Mouse (Mus musculus) c-Kit-negative CD71-positive TER-119-positive erythroid progenitor cells, embryonic 14.5 days (primary cell): ENCODE measurements around the gene Cdr2l.

ENCODE experiments used
- DNase-seq: peaks from one replicate; pipeline ENCODE4 v3.0.0-alpha.2; 2013; ENCODE audit warnings: low read depth, low spot score

Cdr2l gene

DNA sequence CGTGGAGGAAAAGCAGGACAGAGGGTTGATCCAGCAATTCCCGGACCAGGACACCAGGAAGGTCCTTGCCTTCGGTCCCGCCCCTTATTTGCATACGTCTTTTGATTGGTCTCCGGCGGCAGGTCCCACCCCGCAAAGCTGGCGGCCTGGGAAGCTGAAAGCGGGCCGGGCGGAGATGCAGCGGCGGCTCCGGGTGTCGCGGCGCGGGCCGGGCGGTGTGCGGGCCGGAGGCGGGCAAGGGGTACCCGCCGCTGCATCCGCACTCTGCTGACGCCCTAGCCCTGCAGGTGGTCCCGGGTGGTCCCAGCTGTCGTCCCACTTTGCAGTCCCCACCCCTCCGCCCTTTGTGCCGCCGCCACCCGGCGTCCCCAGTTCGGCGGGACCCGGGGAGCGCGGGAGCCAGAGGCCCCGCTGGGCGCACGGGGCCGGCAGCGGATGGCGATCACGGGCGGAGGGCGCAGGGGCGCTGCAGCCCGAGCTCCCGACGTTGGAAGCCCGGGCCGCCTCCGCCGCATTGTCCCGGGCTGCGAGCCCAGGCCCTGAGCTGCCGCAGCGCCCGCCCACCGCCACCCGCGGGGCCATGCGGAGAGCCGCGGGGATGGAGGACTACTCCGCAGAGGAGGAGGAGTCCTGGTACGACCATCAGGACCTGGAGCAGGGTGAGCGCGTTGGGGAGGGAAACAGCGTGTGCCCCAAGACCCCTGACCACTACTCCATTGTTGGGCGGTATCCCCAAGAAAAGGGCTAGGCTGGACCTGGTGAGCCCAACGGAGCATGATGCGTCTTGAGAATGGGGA, at the start of gene Cdr2l:
Gene Cdr2l, plus strand, starts transcription at position 174 of the 797 bp plus-strand sequence.
- DNase-seq, result no peak

DNA sequence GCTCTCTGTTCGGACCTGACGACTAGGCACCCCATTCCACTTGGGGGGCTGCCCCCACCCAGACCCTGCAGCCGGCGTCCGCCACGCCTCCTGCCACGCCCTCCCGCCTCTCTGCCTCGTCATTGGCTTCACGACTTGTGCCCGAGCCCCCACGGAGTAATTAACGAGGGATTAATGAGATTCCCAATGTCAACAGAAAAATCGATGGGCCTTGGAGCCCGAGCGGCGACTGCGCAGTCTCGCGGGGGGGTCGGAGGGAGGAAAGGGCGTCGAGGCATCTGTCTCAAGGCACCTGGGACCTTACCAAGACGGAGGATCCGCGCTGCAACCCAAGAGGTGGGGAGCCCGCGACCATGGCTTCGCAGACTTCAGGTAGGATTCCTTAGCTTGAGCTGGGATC, 47.2 kb upstream of the Cdr2l start, which contains the start of gene Otop3:
Gene Otop3, plus strand, starts transcription at position 201 of the 400 bp plus-strand sequence.
- DNase-seq, result no peak

DNA sequence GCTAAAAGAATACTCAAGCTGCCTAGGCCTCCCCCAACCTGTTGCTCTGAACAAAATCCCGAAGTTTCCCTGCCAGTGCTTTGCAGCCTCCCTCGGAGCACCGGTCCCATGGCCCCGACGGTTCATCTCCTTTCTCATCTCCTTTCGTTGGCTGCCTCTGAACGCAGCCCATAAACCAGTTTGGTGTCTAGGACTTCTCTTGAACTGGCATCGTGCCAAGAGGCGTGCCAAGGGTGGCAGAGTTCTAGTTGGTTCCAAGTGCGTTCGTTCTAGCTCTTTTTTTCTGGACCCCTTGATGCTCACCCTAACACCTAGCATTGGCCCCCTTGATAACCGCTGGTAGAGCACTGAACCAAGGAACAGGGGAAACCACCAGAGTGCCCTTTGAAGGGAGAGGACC, 46.5 kb upstream of the Cdr2l start:
- no peak for DNase-seq

DNA sequence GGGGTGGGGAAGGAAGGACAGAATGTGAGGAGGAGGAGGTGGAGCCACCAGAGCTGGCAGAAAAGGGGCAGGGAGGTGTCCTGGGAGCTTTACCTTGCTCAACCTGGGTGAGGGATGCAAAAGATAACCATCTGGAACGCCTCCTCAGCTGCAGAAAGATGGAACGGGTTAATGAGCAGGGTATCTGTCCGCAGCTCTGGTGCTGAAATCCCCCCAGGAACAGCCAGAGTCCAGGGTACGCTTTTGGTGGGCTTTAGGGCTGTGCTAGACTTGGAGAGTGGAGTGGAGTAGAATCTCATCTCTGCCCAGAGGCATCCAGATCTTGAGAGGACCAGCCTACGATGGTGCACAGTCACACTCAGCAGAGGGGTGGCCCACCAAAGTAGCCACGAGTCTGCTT, 45.6 kb upstream of the Cdr2l start:
- no peak for DNase-seq

DNA sequence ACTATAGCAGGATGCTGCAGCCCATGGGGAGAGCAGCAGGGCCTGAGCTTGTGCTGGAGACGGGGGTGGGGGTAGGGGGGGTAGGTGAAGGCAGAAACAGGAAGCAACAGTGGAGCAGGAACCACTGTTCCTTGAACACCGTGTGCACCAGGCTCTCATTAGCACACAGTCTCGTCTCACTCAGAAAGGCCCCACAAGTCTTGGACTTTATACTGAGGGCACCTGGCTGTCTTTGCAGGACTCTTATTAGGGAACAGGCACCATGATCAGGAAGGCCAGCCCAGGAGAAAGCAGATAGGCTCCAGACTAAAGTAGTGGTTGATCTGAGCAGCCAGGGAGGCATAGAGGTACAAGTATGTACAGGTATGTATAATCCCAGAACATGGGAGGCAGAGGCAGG, 44.4 kb upstream of the Cdr2l start:
- no peak for DNase-seq

DNA sequence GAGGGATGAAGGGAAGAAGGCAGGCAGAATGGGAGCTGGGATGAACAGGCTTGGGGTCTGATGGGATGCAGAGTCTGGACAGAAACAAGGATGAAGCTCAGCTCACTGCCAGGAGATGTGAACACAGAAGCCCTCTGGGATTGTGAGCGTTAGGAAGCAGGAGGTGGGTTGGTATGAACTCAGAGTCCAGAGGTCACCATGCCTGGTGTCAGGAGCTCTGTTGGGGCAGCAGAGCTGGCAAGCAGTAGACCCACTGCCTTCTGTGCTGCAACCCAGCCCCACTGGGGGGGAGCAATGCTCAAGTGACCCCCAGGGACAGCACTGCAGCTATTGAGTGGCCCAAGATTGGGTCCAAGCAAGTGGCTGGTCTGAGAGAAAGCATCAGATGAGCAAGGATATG, 43.9 kb upstream of the Cdr2l start:
- no peak for DNase-seq

DNA sequence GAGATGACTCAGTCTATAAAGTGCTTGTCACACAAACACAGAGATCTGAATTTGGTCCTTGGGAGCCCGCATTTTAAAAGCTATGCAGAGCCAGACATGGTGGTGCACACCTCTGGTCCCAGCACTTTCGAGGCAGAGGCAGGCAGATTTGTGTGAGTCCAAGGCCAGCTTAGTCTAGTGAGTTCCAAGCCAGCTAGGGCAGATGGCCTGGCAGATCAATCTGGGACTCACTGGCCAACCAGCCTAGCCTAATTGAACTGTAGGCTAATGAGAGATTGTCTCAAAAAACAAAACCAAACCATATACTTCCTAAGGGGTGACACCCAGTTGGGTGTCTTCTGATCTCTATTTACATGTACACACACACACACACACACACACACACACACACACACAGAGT, 40.5 kb upstream of the Cdr2l start:
- DNase-seq, result no peak

DNA sequence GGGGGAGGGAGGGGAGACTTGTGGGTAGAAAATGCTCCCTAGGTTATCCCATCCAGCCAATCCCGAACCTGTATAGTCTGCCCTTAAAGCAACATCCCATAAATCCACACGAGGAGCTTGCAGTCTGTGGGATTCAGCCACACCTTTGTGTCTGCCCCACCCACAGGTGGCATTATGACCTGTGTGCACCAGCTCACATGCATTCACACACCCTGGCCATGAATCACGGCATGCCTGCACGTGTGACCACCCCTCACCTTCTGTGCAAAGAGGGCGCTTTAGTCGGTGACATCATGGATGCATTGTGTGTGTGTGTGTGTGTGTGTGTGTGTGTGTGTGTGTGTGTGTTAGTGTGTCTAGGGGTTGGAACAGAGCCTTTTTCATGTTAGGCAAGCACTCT, 39.9 kb upstream of the Cdr2l start:
- no peak for DNase-seq

DNA sequence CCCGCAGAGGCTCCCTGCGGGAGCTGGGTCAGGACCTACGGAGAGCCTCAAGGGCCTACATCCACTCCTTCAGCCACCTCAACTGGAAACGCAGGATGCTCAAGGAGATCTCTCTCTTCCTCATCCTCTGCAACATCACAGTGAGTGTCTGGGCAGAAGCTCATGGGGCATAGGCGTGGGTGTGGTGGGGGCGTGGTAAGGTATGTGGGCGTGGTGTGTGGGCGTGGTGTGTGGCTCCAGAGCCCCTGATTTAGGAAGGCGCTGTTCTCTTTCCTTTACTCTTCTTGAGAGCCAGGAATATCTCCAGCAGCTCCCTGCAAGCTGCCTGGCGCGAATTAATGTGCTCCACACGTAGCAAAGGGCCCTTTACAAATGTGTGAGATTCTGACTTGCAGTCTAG, 36.7 kb upstream of the Cdr2l start:
- DNase-seq, result no peak

DNA sequence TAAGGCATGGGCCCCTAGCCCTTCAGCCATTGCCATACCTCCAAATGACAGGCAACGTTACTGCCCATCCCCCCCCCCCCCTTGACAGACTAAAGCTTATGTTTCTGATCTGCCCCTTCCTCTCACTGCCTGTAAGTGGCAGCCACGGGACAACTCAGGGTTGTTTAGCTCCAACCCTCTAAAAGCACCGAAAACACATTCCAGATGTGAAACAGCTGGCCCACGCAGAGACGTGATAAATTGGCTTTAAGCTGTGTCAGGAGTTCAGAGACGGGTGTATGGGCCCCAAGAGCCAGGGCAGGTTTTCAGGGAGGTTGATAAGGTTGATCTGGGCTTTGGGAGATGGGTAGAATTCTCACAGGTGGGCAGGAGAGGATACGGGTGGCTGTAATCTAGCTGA, 36.2 kb upstream of the Cdr2l start:
- DNase-seq, result no peak

DNA sequence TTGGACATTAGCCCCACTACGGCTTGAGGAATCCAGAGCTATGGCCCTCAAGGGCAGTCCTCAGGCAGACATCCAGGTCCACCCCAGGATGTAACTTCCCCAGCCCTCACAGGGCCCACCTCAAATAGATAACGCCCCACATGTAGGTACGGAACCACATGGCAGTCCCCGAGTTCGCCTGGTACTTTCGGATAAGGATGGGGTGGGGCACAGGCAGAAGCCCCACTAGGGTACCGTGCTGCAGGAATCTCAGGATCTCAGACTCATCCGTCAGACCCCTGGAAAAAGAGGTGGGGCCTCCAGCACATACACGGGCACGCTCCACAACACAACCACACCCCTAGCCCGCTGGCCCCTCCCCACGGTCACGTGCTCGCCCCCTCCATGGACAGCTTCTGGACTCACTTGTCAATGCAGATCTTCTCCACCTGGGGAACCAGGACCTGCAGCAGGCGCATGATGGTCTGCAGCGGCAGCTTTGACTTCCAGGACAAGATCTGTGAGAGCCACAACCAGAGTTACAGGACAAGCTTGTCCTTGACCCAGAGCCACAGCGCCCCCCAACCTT, 33.0 kb upstream of the Cdr2l start:
- DNase-seq, result no peak

DNA sequence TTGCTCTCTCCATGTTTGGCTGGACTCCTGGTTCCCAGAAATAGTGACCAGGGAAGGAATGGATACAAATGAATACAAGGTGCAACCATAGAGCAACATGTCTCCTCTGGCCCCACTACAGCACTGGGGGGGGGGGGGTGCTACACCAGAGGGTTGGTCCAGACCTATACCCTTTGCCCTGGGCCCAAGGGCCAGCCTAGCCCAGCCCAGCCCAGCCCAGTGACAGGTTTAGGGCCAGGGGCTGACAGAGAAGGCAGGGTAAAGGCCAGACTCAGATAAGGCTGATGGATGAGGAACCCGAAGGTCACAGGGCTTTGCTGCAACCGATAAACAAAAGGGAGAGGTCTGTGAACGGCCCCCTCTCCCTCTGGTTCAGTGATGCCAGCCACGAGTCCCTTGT, 31.7 kb upstream of the Cdr2l start:
- DNase-seq, result no peak

DNA sequence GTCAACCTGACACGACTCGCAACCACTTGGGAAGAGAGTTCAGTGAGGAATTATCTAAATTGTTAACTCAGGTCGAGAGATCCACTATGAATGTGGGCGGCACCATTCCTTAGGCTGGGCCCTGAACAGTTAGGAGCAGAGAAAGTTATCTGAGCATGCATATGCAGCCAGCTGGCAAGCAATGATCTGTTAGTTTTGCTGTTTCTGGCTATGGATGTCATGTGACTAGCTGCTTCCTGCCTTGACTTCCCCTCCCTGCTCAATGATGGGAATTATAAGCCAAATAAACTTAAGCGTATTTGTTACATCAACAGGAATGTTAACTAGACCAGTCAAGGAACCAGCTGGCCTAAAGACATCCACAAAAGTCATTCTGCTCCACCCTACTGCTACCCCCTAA, 28.3 kb upstream of the Cdr2l start:
- no peak for DNase-seq

DNA sequence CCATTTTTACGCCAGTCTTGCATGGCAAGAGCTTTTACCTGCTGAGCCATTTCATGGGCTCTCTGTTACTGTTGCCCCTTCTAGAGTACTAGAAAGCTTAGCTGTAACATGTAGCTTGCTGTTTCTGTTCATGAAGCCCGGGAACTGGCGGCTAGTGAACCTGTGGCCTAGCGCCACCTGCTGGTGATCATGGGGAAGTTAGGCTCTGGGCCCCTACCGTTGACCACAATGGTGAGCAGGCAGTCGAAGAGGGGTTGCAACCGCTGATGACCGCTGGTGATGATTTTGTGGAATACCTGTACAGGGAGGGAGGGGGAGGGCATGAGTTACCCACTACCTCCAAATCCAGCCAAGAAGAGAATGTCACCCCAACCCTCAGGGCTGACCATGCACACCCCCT, 27.5 kb upstream of the Cdr2l start:
- peak; percentile 56 for DNase-seq

DNA sequence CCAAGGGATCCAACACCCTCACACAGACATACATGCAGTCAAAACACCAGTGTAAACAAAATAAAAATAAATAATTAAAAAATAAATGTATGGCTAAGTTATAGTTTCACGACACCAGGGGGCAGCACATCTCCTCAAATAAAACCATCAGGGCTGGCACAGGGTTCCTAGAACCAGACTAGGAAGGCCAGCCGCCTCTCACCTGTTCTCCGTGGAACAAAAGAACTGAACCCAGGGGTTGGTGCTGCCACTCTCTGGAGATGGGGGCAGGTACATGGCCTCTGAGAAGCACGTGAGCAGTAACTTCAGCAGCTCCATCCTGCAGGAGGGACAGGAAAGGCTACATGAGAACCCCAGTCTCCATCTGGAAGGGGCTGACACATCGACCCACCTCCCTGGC, 23.2 kb upstream of the Cdr2l start:
- DNase-seq, result peak; percentile 36

DNA sequence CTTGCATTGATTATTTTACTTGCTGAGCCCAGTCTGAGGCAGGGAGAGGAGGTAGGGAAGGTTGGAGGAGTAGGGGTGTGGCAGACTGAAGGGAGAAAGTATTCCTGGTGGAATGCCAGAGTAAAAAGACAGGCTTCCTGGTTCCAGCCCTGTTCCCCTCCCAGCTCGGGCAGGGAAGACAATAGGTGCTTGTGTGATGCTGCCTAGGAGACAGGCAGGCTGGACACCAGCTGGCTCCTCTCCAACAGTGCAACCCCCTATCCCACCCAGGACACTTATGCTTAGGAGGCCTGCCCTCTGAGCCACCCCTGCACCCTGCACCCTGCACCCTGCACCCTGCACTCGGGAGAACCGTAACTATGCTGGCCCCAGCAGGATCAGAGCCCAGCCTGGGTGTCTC, 22.4 kb upstream of the Cdr2l start:
- DNase-seq, result no peak

DNA sequence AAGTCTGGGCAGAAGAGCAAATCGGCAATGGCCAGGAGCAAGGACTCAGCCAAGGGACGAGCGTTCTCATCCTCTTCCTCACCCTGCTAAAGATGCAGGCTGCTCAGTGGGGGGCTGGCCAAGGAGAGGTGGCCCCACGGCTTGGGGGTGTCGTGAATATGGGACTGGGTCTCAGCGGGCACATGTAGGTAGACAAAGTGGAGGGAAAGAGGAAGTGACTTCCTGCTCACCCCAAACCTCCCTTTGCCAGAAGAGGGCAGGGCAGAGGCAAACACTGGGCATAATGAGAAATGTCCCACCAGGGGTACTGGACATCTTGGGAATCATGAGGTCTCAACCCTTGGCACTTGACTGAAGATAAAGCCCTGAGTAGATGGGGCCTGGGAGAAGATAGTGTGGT, 22.0 kb upstream of the Cdr2l start:
- DNase-seq, result no peak

DNA sequence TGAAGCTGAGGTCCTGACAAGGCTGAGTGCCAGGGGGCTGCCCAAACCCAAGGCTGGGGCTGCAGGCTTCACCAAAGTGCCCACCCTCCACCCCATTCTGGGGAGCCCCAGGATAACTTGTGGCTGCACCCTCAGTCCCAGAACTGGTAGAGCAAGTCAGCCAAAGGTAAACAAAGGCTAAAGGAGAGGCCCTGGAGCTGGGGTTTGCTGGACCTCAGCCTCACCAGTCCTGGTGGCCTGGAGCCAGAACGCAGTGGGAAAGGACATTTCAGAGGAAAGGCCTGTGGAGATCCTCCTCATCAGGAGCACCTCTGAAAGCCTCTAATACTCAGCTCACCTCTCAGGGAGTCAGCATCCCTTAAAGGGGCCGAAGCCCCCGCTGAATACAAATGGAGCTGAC, 17.6 kb upstream of the Cdr2l start:
- no peak for DNase-seq

DNA sequence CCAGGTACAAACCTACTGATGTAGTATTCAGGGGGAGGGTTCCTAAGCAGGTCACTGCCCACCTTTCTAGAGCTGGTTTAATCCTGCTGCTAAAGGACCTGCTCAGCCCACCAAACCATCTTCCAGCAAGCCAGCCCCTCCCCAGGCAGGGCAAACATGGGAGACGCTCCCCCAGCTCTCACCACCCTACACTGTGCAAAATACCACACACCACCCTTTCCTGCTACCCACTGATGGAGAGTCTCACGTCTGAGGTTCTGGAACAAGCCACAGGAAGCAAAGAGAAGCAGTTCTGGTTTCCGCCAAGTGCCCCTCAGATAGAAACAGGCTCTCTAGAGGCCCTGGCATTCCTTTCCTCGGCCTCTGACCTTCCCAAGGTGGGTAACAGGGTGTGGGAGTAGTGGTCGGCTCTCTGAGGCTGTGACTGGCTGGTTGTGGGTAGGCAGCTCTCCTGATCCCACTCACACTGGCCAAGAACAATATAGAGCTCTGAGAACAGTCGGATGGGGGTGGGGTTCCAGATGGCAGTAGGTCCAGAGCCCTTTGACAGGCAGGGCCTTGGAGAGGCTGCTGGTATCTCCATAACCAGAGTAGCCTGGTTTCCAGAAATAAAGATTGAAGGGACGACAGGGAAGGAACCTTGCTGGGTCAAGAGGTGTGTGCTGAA, 15.5 kb upstream of the Cdr2l start:
- DNase-seq, result no peak

DNA sequence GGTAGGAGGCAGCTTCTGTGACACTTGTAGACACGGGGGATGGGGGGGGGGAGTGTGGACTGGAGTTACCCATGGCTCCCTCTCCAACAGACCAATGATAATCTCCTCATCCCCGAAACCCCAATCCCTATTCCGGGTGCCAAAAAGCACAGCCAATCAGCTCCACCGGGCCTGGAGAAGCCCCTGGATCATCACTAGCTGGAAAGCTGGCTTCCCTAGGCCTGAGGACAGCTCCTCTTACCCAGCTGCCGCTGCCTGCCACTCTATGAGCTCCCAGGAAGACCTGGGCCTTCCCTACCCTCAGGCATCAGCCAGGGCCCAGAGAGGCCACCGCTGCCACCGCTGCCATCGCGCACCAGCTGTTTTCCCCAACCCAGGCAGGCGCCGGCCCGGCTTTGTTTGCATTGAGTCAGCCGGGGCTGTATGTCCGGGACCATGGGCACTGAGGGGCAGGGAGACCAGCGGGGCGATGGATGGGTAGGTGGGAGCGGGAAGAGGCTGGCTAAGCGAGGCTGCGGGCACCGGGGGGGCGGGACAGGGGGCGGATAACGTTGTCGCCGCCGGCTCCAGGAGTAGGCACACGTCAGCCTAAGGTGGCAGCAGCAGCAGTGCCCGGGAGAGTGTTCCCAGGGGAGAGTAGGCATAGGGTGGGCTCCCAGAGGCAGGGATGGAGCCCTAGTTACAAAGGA, 14.9 kb upstream of the Cdr2l start:
- no peak for DNase-seq

DNA sequence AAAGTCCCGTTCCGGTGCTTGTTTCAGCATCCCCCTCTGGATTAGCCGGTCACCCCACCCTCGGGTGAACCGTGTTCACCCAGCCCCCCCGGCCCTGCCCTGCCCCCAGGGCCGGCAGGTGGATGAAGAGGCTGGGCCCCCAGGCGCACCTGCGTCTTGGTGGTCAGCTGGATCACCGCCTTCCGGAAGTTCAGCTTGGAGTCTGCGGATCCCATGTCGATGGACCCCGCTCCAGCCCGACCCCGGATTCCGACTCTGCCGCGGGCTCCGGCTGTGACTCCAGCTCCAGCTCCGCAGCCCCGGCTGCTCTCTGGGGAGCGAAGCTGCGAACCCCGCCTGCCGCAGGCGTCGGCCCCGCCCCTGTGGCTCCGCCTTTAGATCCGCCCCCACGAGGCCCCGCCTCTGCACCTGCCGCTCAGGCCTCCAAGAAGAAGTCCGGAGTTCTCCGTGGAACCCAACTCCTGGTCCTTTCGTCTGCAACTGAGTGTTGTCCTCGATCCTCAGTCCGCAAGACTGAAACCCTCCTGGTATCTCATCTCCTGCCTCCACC, 14.2 kb upstream of the Cdr2l start, which contains the start of gene Hid1:
Gene Hid1, minus strand, starts transcription at position 362 of the 550 bp plus-strand sequence.
- peak; percentile 29 for DNase-seq

DNA sequence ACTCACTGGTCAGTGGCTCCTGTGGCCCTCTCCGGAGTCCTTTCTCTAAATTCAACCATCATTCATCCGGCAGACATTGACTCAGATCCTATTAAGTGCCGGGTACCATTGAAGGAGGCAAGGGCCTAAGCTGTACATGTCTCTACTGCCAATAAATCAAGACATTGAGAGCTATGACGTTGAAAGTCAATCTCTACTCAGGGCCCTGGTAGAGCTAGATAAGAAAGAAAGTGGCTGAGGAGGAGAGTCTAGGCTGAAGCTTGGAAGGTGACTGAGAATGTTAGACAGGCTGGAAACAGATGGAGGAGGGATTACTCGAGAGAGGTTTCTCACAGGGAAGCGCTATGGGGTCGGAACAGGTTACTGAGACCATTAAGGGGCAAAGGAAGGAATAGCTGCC, 11.3 kb upstream of the Cdr2l start:
- DNase-seq, result no peak
